Mouse (Mus musculus): ENCODE data around the gene Gm10639.
"Not testable (repeated sequence)": the region's sequence is repeated elsewhere in the genome, so short reads cannot be mapped to it uniquely, and the experiment has no call there.

- not testable (repeated sequence) for TF ChIP-seq CTCF, EP300 (IDR thresholded peaks at IDR 0.05; ENCODE audit: low read depth)
Measured at GRCm38 (mm10) chr9:78349141-78349540, 59.4 kb downstream of the Gm10639 start.

Measured in liver, postnatal 0 days (tissue).